Mouse (Mus musculus) limb, embryonic 14.5 days (tissue): ENCODE results near the gene Tm7sf2. TPM values are rescaled to one million over a fixed set of nuclear protein-coding genes. Genes with fewer than 3 reads are reported as not detected.

Experiments used
- ATAC-seq: fragments of 200-750 bp; cut with Nextera tagmentation; 2 replicates; pipeline ENCODE4 v1.8.0; 2017; ENCODE audit warnings: low read depth, moderate number of reproducible peaks, moderate TSS enrichment; ENCODE audit not compliant: low FRiP score
- DNase-seq: peaks from one replicate; pipeline ENCODE4 v3.0.0-alpha.2; 2015; ENCODE audit warnings: low spot score
- H3K27ac ChIP-seq: fragments of 300-500 bp; sonication (generic); replicated peaks from 2 replicates; pipeline ENCODE4 v1.5.1; 2014; ENCODE audit warnings: low read depth, mild to moderate bottlenecking, low read length, moderate library complexity, mixed read lengths
- H3K27me3 ChIP-seq: fragments of 300-500 bp; sonication (generic); 2 replicates; pipeline ENCODE4 v1.6.1; 2014; ENCODE audit warnings: low read length, mixed read lengths; ENCODE audit not compliant: control insufficient read depth, insufficient read depth
- H3K36me3 ChIP-seq: fragments of 300-500 bp; sonication (generic); 2 replicates; pipeline ENCODE4 v1.6.1; 2014; ENCODE audit warnings: mild to moderate bottlenecking, low read length, moderate library complexity, mixed read lengths; ENCODE audit not compliant: control insufficient read depth, insufficient read depth
- H3K4me1 ChIP-seq: fragments of 300-500 bp; sonication (generic); 2 replicates; pipeline ENCODE4 v1.6.1; 2014; ENCODE audit warnings: antibody characterized with exemption, low read length, mixed read lengths; ENCODE audit not compliant: control insufficient read depth, insufficient read depth
- H3K4me2 ChIP-seq: fragments of 300-500 bp; sonication (generic); replicated peaks from 2 replicates; pipeline ENCODE4 v1.6.1; 2014; ENCODE audit warnings: low read depth, mild to moderate bottlenecking, low read length, moderate library complexity; ENCODE audit not compliant: severe bottlenecking
- H3K4me3 ChIP-seq: fragments of 300-500 bp; sonication (generic); replicated peaks from 2 replicates; pipeline ENCODE4 v1.5.1; 2014; ENCODE audit warnings: low read length
- H3K9ac ChIP-seq: fragments of 300-500 bp; sonication (generic); 2 replicates; pipeline ENCODE4 v1.6.1; 2014; ENCODE audit warnings: mild to moderate bottlenecking, low read depth, low read length, moderate library complexity; ENCODE audit not compliant: severe bottlenecking
- H3K9me3 ChIP-seq: fragments of 300-500 bp; sonication (generic); 2 replicates; pipeline ENCODE4 v1.6.1; 2016; ENCODE audit warnings: low read length; ENCODE audit not compliant: control insufficient read depth
- POLR2A ChIP-seq: fragments of 200-500 bp; IDR thresholded peaks from 2 replicates; pipeline ENCODE4 v1.8.0; 2012; ENCODE audit warnings: inconsistent platforms, mild to moderate bottlenecking, moderate library complexity, borderline replicate concordance; ENCODE audit not compliant: insufficient read depth, insufficient read length; ENCODE audit errors: extremely low read depth
- WGBS: fragments of 180-500 bp; shearing (Covaris S2); extraction: QIAGEN DNeasy Blood & Tissue Kit; methylation state at CpG from one replicate; pipeline ENCODE4 v1.1.7; 2014; 5-methylcytosine and 5-hydroxymethylcytosine counted together
- polyA plus RNA-seq, 2 experiments: library from polyadenylated mRNA; depleted of rRNA in 1 of 2; stranded (reverse) in 1 of 2; unstranded in 1 of 2; fragments of >200 nt; fragmentation: Nextera tagmentation in 1 of 2; extraction: Ambion mirVana in 1 of 2; gene quantifications; 2 replicates each; pipeline versions ENCODE4 v1.2.1 to v1.2.3; 2012 to 2014

The Tm7sf2 gene
- polyA plus RNA-seq, 2 experiments = 18.8 to 43.8 TPM

- Histone ChIP-seq H3K27ac (peak overlapping the region; percentile 26; the same call in 1 of the 2 replicates), H3K4me1 (peaks cover 21% of the 10 kb centered on the region), H3K36me3 (peaks cover 32% of the 10 kb centered on the region), H3K27me3 (no peaks in the 10 kb centered on the region), H3K4me3 (peak overlapping the region; percentile 46), H3K4me2 (peak overlapping the region; percentile 78), H3K9ac (peak overlapping the region; percentile 46), H3K9me3 (no peaks in the 10 kb centered on the region)
- no peak for TF ChIP-seq POLR2A
- ATAC-seq = peak; percentile 53
- under 1% methylated on average over 28 of the region's 30 CpGs for WGBS
- DNase-seq = peak; percentile 73
Measured at GRCm38 (mm10) chr19:6067011-6067723, 1.0 kb downstream of the Tm7sf2 start.

- Histone ChIP-seq H3K9ac (peak overlapping the region; percentile 46), H3K27ac (no peak overlapping the region), H3K4me2 (peak overlapping the region; percentile 78), H3K9me3 (no peaks in the 10 kb centered on the region), H3K4me1 (peaks cover 23% of the 10 kb centered on the region), H3K4me3 (peak overlapping the region; percentile 46), H3K27me3 (no peaks in the 10 kb centered on the region), H3K36me3 (peaks cover 32% of the 10 kb centered on the region)
- DNase-seq (no peak), ATAC-seq (no peak)
- 35% methylated on average over 5 of the region's 5 CpGs for WGBS
- no peak for TF ChIP-seq POLR2A
Measured at GRCm38 (mm10) chr19:6066571-6066970, 1.6 kb downstream of the Tm7sf2 start.

- no peak overlapping the region for H3K27ac ChIP-seq
- H3K36me3 ChIP-seq = peaks cover 18% of the 10 kb centered on the region; the same call in 1 of the 2 replicates
- H3K4me2 ChIP-seq = no peak overlapping the region
- 92% methylated on average over 6 of the region's 6 CpGs for WGBS
- ATAC-seq (no peak), DNase-seq (no peak)
- TF ChIP-seq POLR2A = no peak
- no peaks in the 10 kb centered on the region for H3K27me3 ChIP-seq
- 0 out of 2 replicates have a peak overlapping the region, but pooled peaks have one; percentile 90 for H3K9ac ChIP-seq
- H3K9me3 ChIP-seq = no peaks in the 10 kb centered on the region
- peaks cover 29% of the 10 kb centered on the region for H3K4me1 ChIP-seq
- H3K4me3 ChIP-seq = no peak overlapping the region
Measured at GRCm38 (mm10) chr19:6063081-6063480, 5.1 kb downstream of the Tm7sf2 start.

GRCm38 (mm10) chr19:6062418-6062817 lies 5.8 kb downstream of the Tm7sf2 start:
- Histone ChIP-seq H3K36me3 (peaks cover 18% of the 10 kb centered on the region; the same call in 1 of the 2 replicates), H3K4me3 (peak overlapping the region; percentile 83), H3K4me1 (peaks cover 26% of the 10 kb centered on the region), H3K27me3 (no peaks in the 10 kb centered on the region), H3K9ac (peak overlapping the region; percentile 90), H3K27ac (no peak overlapping the region), H3K4me2 (peak overlapping the region; percentile 98), H3K9me3 (no peaks in the 10 kb centered on the region)
- no peak for TF ChIP-seq POLR2A
- DNase-seq (no peak), ATAC-seq (no peak)
- 67% methylated on average over 5 of the region's 5 CpGs for WGBS

GRCm38 (mm10) chr19:6061641-6062302 lies 6.4 kb downstream of the Tm7sf2 start:
- Histone ChIP-seq H3K4me2 (peak overlapping the region; percentile 98), H3K27ac (peak overlapping the region; percentile 91), H3K9me3 (no peaks in the 10 kb centered on the region), H3K36me3 (peaks cover 18% of the 10 kb centered on the region; the same call in 1 of the 2 replicates), H3K9ac (peak overlapping the region; percentile 90), H3K4me3 (peak overlapping the region; percentile 83), H3K4me1 (peaks cover 24% of the 10 kb centered on the region), H3K27me3 (no peaks in the 10 kb centered on the region)
- DNase-seq (no peak), ATAC-seq (no peak)
- no peak for TF ChIP-seq POLR2A
- WGBS = under 1% methylated on average over 36 of the region's 44 CpGs
